Mouse (Mus musculus) testis, postnatal 10 days (tissue): Measurements from ENCODE around the gene Smpd1.

ENCODE experiments used
- DNase-seq: peaks from one replicate; pipeline ENCODE4 v3.0.0; 2021; ENCODE audit warnings: low spot score

The Smpd1 gene

DNA sequence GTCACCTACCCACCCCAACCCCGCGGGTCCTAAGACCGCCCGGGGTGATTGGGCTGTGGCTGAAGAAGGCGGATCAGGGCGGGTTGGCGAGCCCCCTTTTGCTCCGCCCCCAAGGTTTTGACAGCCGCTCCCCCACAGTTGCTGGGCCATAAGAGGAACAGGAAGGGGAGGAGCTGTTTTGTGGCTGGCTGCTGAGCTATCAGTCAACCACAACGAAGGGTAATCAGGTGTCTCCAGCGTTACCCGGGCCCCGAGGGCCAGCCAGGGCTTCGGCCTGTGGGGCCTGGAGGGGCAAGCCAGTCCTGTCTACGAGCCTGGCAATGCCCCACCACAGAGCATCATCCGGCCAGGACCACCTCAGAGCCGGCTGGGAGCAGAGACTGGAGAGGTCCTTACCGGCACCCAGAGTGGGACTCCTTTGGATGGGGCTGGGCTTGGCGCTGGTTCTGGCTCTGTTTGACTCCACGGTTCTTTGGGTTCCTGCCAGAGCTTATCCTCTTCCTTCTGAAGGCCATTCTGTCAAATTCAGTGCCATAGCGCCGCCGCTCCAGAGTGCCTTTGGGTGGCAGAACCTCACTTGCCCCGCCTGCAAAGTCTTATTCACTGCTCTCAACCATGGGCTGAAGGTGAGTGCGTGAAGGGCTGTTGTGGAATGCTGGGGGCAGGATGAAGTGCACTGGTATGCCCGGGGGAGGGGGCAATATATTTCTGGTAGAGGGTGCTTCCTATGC is at the start of gene Smpd1:
TSS of gene Smpd1 (plus strand) at position 149 of the 731 bp plus-strand sequence.
- DNase-seq = peak; percentile 87

DNA sequence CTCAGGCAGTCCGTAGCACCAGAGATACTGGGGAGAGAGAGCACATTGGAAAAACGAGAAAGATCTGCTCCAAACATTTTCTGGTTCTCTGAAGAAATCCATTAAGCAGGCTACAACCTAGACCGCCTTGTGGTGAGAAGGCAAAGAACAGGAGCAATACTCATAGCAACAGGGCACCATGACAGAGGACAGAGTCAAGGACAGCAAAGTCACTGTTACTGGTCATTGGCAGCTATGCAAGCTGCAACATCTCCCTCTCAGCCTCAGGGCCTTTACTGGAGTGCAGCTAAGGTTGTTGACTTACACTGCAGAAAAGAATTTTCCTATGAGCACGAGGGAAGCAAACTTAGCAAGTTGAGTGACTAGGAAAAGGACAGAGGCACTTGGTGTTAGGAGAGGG is 46.9 kb upstream of the Smpd1 start:
- no peak for DNase-seq

DNA sequence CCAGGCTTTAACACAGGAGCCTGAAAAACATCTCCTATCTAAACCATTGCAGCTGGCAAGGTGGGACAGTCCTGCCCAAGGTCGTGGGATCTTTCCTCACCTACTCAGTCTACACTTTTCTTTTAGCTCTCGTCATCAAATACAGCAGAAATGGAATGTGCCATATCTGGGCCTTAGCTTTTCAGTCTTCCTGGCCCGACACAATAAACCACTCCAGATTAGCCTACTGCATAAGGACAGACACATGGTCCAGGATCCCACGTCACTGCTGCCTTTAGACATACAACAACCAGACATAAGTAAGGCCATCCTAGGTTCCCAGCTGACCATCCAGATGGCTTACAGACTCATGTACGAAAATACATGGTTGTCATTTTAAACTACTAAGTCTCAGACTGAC is 44.0 kb upstream of the Smpd1 start:
- no peak for DNase-seq

DNA sequence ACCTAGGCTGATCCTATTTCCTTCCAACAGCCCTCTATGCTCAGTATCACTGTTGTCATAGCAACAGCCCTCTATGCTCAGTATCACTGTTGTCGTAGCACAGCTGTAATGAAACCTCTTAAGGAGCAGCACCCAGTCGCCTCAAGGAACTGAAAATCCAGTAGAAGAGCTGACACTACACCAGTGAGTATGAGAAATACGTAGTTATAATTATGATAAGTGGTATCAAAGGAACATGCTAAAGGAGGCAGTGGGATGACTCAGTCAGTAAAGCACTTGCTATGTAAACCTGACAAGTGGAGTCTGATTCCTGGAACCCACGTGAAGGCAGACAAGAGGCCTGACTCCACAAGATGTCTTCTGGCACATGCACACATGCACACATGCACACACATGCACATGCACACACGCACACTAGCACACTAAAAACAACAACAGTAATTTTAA is 40.3 kb upstream of the Smpd1 start:
- no peak for DNase-seq

DNA sequence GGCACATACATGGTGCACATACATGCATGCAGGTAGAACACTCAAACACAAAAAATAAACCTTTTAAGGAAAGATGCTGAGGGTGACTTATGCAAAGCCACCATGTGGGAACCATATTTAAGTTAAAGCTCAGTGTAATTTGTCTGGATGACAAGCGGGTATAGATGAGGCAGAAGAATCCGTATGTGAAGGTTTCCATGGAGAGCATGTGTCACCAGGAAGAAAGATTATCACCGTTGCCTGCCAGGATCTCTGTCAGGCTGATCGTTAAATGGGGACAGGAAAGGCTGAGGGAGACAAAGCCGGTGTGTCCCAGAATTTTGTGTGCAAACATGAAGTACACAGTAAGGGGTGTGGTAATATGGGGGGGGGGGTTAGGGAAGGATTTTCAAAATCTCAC is 39.6 kb upstream of the Smpd1 start:
- no peak for DNase-seq

DNA sequence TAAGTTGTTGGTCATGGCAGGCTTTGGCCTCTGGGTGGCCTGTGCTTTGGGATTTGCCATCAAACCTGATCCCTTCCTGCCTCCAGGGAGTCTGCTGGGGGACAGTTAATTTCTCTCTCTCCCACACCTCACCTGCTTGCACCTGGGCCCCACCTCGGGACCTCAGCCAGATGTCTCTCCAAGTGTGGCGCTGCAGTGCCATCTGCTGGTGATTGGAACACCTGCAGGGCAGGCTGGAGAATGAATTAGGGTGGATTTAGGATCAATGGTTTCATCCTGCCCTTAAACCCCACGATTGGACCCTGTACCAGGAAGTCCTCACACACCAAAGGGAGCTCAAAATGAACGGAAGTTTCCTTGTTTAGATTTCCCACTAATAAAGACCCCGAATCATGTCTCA is 39.0 kb upstream of the Smpd1 start:
- DNase-seq = peak; percentile 73

GRCm38 (mm10) chr7:105516669-105517360 is 37.3 kb upstream of the Smpd1 start:
- no peak for DNase-seq

DNA sequence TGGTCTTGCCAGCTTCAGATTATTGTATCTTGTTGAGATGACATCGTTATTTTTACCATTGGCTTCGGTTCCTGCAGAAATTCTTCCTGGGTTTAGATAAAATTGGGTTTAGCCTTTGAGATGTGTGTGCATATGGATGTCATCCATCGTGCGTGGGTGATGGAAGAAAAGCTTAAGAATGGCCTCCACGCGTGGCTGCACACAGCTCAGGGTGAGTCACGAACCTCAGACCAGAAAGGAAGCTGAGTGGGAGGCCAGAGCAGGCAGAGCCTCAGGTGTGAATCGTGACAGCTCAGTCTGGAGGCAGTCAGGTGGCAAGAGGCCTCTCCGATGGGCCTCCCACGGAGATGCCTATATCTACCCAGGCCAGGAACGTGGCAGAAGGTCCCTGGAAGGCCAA is 34.8 kb upstream of the Smpd1 start:
- DNase-seq = no peak

DNA sequence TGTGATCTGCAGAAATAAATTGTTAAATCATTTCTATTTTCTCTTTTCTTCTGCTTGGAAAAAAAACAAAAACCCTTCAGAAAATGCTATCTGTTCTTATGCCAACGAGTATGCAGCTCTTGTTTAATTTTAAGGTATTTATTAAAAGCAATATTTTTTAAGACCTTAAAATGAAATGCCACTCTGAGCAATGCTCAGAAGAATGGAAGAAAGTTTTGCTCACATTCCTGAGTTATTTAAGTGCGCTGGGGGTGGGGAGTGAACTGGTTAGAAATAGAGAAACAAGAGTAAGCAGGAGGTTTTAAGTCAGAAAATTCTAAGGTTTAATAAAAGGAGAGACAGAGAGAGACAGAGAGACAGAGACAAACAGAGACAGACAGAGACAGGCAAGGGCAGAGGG is 34.4 kb upstream of the Smpd1 start:
- DNase-seq = no peak

DNA sequence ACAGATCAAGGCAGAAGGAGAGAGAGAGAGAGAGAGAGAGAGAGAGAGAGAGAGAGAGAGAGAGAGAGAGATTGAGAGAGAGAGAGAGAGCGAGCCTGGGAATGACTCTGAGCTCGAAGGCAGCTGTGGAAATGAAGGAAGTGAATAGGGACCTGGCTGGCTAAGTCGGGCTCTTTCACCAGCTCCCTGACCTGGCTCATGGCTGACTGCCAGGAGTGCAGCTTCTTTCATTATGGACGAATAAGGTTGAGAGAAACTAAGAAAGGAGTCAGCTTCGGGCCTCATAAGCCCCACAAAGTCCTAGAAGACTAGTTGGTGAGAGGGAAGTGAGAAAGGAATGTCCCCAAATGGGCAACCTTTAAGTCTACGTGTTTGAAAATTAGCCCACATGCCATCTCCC is 34.0 kb upstream of the Smpd1 start:
- peak; percentile 48 for DNase-seq

DNA sequence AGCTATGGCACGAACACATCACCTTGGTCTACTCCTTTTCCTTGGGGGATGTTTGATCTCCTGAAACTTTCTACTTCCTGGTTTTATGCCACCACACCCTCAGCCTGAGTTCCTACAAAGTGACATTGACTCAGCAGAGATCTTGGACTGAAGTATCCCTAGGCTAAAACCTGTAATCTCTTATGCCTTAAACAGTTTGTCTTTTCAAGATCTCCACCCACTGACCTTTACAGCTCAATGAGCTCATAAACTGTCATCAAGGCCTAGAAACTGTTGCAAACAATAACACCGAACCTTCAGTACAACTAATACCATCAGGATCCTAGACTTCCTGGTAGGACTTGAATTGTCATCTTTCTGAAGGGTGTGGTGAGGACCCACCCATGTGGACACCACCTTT is 29.9 kb upstream of the Smpd1 start:
- no peak for DNase-seq

- peak; percentile 44 for DNase-seq
Measured at GRCm38 (mm10) chr7:105527306-105527937, 26.7 kb upstream of the Smpd1 start.

GRCm38 (mm10) chr7:105528094-105528493 is 26.1 kb upstream of the Smpd1 start:
- DNase-seq = no peak

DNA sequence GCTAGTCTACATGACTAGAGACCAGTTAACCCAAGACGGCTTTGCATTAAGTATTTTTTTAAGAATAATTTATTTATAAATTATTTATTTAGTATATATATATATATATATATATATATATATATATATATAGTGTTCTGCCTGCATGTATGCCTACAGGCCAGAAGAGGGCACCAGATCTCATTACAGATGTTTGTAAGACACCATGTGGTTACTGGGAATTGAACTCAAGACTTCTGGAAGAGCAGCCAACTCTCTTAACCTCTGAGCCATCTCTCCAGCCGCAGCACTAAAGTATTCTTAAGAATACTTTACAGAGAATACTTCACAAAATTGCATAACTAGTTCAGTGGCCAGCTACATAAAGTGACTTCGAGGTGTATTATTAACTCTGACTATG is 20.0 kb upstream of the Smpd1 start:
- no peak for DNase-seq

GRCm38 (mm10) chr7:105545986-105546385 is 8.2 kb upstream of the Smpd1 start:
- DNase-seq = no peak

GRCm38 (mm10) chr7:105547970-105548369 is 6.2 kb upstream of the Smpd1 start:
- DNase-seq = no peak

GRCm38 (mm10) chr7:105549035-105549434 is 5.1 kb upstream of the Smpd1 start:
- no peak for DNase-seq

DNA sequence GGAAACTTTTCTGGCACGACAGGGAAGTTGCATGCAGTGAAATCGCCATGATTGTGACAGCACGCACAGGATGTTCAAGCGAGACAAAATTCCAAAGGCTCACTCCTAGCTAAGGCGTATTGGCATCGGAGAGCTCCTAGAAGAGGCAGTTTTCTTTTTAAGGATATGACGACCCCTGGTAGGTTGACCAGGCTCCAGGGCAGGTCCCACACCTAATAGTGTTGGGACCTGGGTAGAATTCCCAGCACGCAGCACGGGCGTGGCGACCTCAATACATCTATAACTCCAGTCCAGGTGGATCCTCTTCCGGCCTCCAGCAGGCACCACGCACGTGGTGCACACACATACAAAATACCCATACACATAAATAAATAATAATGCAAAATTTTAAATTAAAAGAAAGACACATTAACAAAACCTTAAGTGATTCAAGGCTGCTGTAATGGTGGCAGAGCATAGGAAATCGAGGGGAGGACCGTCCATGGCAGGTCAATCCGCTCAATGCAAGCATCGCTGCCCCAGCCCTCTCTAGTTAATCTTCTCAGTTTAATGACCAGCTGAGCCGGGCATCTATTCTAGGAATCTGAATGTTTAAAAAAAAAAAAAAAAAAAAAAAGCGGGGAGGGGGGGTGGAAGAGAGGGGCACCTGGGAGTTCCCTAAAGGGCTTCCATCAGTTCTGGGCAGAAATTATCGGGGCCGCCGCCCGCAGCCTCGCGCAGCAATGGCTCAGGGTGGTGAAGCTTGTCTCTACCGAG is 526 bp upstream of the Smpd1 start:
- no peak for DNase-seq

DNA sequence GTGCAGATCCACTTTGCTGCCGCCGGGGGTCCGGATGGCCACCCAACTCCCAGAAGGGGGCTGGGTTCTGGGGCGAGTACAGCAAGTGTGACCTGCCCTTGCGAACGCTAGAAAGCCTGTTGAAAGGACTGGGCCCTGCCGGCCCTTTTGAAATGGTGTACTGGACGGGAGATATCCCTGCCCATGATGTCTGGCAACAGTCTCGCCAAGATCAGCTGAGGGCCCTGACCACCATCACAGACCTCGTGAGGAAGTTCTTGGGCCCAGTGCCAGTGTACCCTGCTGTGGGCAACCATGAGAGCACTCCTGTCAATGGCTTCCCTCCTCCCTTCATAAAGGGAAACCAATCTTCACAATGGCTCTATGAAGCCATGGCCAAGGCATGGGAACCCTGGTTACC is 1.4 kb downstream of the Smpd1 start:
- no peak for DNase-seq

- no peak for DNase-seq
Measured at GRCm38 (mm10) chr7:105556406-105556805, 2.2 kb downstream of the Smpd1 start.

DNA sequence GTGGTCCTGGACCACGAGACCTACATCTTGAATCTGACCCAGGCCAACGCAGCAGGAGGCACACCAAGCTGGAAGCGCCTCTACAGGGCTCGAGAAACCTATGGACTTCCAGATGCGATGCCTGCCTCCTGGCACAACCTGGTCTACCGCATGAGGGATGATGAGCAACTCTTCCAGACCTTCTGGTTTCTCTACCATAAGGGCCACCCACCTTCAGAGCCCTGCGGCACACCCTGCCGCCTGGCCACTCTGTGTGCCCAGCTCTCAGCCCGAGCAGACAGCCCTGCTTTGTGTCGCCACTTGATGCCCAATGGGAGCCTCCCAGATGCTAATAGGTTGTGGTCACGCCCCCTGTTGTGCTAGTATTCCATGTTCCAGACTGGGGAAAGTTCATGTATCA is 3.5 kb downstream of the Smpd1 start:
- DNase-seq = no peak

DNA sequence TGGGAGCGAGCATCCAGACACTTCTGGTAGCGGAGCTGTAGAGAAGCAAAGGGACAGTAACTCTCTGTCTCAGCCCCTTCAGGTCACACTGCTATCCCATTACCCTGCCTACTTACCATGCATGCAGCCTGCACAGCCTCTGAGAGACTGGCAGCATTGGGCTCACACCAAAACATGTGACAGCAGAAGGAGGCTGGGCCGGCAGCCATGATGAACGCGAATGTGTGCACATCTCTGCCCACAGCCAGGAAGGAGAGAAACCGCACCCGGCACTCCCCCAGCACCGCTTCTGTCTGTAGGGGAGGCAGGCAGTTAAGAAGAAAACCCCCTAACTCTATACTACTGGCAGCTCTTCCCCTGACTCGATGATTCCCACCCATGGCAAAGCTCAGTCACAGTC is 4.9 kb downstream of the Smpd1 start:
- no peak for DNase-seq

GRCm38 (mm10) chr7:105562317-105562716 is 8.2 kb downstream of the Smpd1 start:
- no peak for DNase-seq
